Mouse (Mus musculus): ENCODE data around the gene 1700003F12Rik. TPM values are rescaled to one million over a fixed set of nuclear protein-coding genes. Genes with fewer than 3 reads are reported as not detected.

1700003F12Rik gene
- polyA plus RNA-seq, 1 experiment from 2014 or later = 0.77 TPM

DNA sequence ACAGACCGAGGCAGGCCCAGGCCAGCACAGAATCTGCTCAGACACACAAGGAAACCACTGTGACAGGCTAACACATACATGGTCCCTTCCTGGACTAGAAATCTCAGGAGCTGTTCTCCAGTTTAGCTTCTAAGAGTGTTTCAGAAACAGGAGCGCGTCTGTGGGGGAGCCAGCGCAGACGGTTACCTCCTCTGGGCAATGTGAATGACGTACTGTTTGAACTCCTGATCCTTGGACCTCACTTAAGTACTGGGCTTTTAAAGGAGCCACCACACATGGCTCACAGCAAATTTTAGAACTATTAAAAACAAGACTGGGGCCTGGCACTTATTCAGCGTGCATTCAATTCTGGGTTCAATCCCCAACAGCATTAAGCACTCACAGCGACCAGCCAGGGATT, 19.8 kb downstream of the 1700003F12Rik start:
- Histone ChIP-seq H3K36me3 (ENCODE audit: control insufficient read depth, insufficient read depth, low read length) (peaks cover 7% of the 10 kb centered on the region), H3K27me3 (ENCODE audit: control insufficient read depth, insufficient read depth, low read length) (no peaks in the 10 kb centered on the region), H3K9ac (replicated peaks; ENCODE audit: low read depth, low read length) (no peak overlapping the region), H3K4me1 (ENCODE audit: control insufficient read depth, insufficient read depth, low read length) (peaks cover 31% of the 10 kb centered on the region), H3K4me3 (ENCODE audit: low read depth, low read length) (no peak overlapping the region), H3K27ac (ENCODE audit: low read length) (no peak overlapping the region), H3K4me2 (replicated peaks; ENCODE audit: low read depth, low read length) (no peak overlapping the region), H3K9me3 (ENCODE audit: control insufficient read depth, low read depth, low read length) (no peaks in the 10 kb centered on the region)
- 34% methylated on average over 8 of the region's 8 CpGs for WGBS
- ATAC-seq (ENCODE audit: insufficient number of reproducible peaks, insufficient read depth, low FRiP score, low read depth) = no peak

DNA sequence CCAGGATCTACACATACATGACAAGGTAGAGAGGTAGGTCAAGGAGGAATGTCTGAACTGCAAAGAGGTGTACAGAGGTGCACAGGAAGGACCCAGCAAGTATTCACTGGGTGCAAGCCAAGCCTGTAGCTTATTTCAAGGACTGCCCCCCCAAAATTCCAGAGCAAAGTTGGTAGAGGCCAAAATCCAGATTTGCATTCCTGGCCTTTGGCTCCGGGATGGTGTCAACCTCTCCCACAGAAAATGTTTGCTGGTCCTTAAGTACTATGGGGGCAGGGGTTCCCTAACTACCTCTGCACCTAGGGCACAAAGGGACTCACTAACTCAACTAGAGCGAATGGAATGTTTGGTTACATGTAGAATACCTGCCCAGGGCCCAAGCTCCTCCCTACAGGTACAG, 20.9 kb downstream of the 1700003F12Rik start:
- Histone ChIP-seq H3K4me3 (ENCODE audit: low read depth, low read length) (peak overlapping the region; percentile 72), H3K36me3 (ENCODE audit: control insufficient read depth, insufficient read depth, low read length) (peaks cover 4% of the 10 kb centered on the region), H3K9me3 (ENCODE audit: control insufficient read depth, low read depth, low read length) (no peaks in the 10 kb centered on the region), H3K9ac (replicated peaks; ENCODE audit: low read depth, low read length) (no peak overlapping the region), H3K4me2 (replicated peaks; ENCODE audit: low read depth, low read length) (peak overlapping the region; percentile 82), H3K27ac (ENCODE audit: low read length) (peak overlapping the region; percentile 89; the same call in 1 of the 2 replicates), H3K4me1 (ENCODE audit: control insufficient read depth, insufficient read depth, low read length) (peaks cover 31% of the 10 kb centered on the region), H3K27me3 (ENCODE audit: control insufficient read depth, insufficient read depth, low read length) (no peaks in the 10 kb centered on the region)
- no peak for ATAC-seq (ENCODE audit: insufficient number of reproducible peaks, insufficient read depth, low FRiP score, low read depth)
- WGBS = 61% methylated on average over 2 of the region's 2 CpGs

DNA sequence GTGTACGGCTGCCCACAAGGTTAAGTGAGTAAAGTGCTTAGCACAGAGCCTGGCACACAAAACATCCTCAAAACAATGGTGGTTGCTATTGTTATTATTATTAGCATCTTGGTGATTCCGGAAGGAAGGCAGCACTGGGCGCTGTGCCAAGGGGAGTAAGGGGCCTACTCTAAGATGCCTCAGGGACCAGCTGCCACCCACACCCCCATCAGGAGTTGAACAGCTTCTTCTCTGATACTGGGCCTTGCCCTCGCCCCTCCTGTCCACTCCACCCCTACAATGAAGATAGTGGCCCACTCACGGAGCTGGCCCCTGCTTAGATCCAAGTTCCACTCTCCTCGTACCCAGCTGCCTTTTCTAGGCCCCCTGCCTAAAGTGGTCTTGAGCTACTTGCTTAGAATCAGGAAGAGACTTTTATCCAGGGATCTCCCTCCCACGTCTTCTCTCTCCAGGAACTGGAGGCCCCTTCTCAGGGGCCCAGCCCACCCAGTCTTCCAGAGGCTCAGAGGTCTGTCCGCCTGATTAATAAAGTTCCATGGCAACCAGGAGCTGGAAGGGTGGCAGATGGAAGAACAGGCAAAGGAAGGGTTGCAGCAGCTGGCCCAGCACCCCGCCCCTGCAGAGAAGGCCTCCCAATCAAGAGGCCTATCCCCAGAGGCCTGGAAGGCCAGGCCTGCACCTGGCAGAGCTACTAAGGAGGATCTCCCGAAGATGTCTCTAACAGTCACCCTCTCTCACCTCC, 21.6 kb downstream of the 1700003F12Rik start:
- WGBS = 13% methylated on average over 10 of the region's 10 CpGs
- Histone ChIP-seq H3K36me3 (ENCODE audit: control insufficient read depth, insufficient read depth, low read length) (peaks cover 2% of the 10 kb centered on the region; the same call in 1 of the 2 replicates), H3K9ac (replicated peaks; ENCODE audit: low read depth, low read length) (peak overlapping the region; percentile 87), H3K4me1 (ENCODE audit: control insufficient read depth, insufficient read depth, low read length) (peaks cover 31% of the 10 kb centered on the region), H3K27ac (ENCODE audit: low read length) (peak overlapping the region; percentile 89), H3K9me3 (ENCODE audit: control insufficient read depth, low read depth, low read length) (no peaks in the 10 kb centered on the region), H3K4me3 (ENCODE audit: low read depth, low read length) (peak overlapping the region; percentile 72), H3K4me2 (replicated peaks; ENCODE audit: low read depth, low read length) (peak overlapping the region; percentile 82), H3K27me3 (ENCODE audit: control insufficient read depth, insufficient read depth, low read length) (no peaks in the 10 kb centered on the region)
- ATAC-seq (ENCODE audit: insufficient number of reproducible peaks, insufficient read depth, low FRiP score, low read depth) = peak; percentile 2; the same call in 1 of the 2 replicates

DNA sequence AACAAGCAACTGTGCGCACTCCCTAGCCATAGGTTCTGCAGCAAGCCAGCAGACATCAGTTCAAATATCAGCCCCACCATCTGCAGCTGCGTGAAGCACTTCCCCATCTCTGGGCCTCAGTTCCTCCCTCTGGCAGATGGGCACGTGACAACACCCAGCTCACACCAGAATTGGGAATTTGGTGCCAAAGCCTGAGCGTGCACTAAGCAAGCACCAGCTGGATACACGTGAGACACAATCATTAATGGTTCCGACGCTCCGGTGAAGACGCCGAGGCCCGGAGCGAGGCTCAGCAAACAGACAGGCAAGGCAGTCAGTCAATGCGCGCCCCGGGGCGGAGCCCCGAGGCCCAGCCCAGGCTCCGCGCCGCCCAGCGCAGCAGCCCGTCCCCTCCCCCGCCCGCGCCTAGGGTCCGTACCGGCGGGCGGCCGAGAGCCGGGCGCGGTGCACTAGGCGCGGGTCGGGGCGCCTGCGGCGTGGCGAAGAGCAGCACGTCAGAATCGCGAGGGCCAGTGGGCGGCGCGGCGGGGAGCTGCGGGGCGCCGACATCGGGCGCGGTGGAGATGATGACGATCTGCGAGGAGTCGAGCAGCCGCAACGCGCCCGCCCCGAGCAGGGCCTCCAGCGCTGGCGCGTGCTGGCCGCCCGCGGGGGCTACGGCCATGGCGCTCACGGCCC, 22.3 kb downstream of the 1700003F12Rik start:
- under 1% methylated on average over 69 of the region's 70 CpGs for WGBS
- H3K9ac ChIP-seq (replicated peaks; ENCODE audit: low read depth, low read length) = peak overlapping the region; percentile 87
- H3K4me3 ChIP-seq (ENCODE audit: low read depth, low read length) = peak overlapping the region; percentile 72
- peak overlapping the region; percentile 89 for H3K27ac ChIP-seq (ENCODE audit: low read length)
- peaks cover 31% of the 10 kb centered on the region for H3K4me1 ChIP-seq (ENCODE audit: control insufficient read depth, insufficient read depth, low read length)
- H3K4me2 ChIP-seq (replicated peaks; ENCODE audit: low read depth, low read length) = peak overlapping the region; percentile 82
- ATAC-seq (ENCODE audit: insufficient number of reproducible peaks, insufficient read depth, low FRiP score, low read depth) = peak; percentile 85
- no peaks in the 10 kb centered on the region for H3K9me3 ChIP-seq (ENCODE audit: control insufficient read depth, low read depth, low read length)
- peaks cover 2% of the 10 kb centered on the region; the same call in 1 of the 2 replicates for H3K36me3 ChIP-seq (ENCODE audit: control insufficient read depth, insufficient read depth, low read length)
- no peaks in the 10 kb centered on the region for H3K27me3 ChIP-seq (ENCODE audit: control insufficient read depth, insufficient read depth, low read length)

DNA sequence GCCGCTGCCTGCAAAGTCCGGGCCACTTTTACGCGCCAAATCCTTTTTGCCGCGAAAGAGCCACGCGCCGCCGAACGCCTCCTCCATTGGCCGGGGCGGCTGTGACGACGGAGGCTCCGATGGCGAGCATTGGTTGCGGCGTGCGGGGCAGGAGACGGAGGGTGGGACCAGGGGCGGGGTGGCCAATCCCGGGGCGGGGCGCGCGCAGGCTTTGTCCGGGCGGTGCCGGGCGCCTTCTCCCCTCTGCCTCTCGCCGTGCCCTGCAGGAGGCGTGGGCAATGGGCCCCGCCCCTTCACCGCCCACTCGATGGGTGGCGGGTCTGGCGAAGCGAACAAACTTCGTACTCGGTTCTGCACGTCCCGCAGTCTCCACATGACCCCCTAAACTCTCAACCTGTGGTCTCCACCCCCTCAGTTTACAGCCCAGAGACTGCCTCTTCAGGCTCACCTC, 23.0 kb downstream of the 1700003F12Rik start, which contains the start of gene E2f1:
Gene E2f1 (minus strand): TSS at position 57 of the 451 bp plus-strand sequence.
- peak within 1 kb of the TSS; percentile 89 for H3K27ac ChIP-seq (ENCODE audit: low read length)
- peaks cover 2% of the 10 kb centered on the region; the same call in 1 of the 2 replicates for H3K36me3 ChIP-seq (ENCODE audit: control insufficient read depth, insufficient read depth, low read length)
- H3K9ac ChIP-seq (replicated peaks; ENCODE audit: low read depth, low read length) = peak within 1 kb of the TSS; percentile 87
- H3K9me3 ChIP-seq (ENCODE audit: control insufficient read depth, low read depth, low read length) = no peaks in the 10 kb centered on the region
- H3K4me1 ChIP-seq (ENCODE audit: control insufficient read depth, insufficient read depth, low read length) = peaks cover 31% of the 10 kb centered on the region
- peak within 1 kb of the TSS; percentile 82 for H3K4me2 ChIP-seq (replicated peaks; ENCODE audit: low read depth, low read length)
- no peaks in the 10 kb centered on the region for H3K27me3 ChIP-seq (ENCODE audit: control insufficient read depth, insufficient read depth, low read length)
- WGBS = 1% methylated on average over 35 of the region's 44 CpGs
- ATAC-seq (ENCODE audit: insufficient number of reproducible peaks, insufficient read depth, low FRiP score, low read depth) = peak; percentile 96
- peak within 1 kb of the TSS; percentile 72 for H3K4me3 ChIP-seq (ENCODE audit: low read depth, low read length)

DNA sequence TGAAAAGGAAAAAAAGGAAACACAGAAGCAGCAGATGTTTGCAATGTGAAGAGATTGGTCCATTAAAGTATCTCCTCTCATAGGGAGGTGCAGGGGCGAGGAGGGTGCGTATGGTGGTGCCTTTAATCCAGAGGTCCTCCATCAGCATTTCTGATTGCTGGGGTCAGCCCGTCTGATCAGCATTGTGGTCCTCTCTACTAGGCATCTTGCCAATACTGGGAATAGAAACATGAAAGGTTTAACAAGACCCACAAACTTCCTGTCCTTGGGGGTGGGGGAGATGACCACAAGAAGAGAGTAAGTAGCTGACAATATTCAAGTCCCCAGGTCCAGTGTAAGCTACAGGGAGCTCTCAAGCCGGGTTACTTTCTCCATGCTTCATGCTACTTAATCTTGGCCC, 23.8 kb downstream of the 1700003F12Rik start:
- peaks cover 29% of the 10 kb centered on the region for H3K4me1 ChIP-seq (ENCODE audit: control insufficient read depth, insufficient read depth, low read length)
- H3K27ac ChIP-seq (ENCODE audit: low read length) = peak overlapping the region; percentile 67; the same call in 1 of the 2 replicates
- no peaks in the 10 kb centered on the region for H3K9me3 ChIP-seq (ENCODE audit: control insufficient read depth, low read depth, low read length)
- H3K36me3 ChIP-seq (ENCODE audit: control insufficient read depth, insufficient read depth, low read length) = 0 out of 2 replicates have a peak, but pooled peaks cover under 1% of the 10 kb centered on the region
- no peak for ATAC-seq (ENCODE audit: insufficient number of reproducible peaks, insufficient read depth, low FRiP score, low read depth)
- 60% methylated on average over 4 of the region's 4 CpGs for WGBS
- H3K4me3 ChIP-seq (ENCODE audit: low read depth, low read length) = no peak overlapping the region; the same call in 1 of the 2 replicates
- H3K4me2 ChIP-seq (replicated peaks; ENCODE audit: low read depth, low read length) = peak overlapping the region; percentile 64; the same call in 1 of the 2 replicates
- no peaks in the 10 kb centered on the region for H3K27me3 ChIP-seq (ENCODE audit: control insufficient read depth, insufficient read depth, low read length)
- H3K9ac ChIP-seq (replicated peaks; ENCODE audit: low read depth, low read length) = no peak overlapping the region

DNA sequence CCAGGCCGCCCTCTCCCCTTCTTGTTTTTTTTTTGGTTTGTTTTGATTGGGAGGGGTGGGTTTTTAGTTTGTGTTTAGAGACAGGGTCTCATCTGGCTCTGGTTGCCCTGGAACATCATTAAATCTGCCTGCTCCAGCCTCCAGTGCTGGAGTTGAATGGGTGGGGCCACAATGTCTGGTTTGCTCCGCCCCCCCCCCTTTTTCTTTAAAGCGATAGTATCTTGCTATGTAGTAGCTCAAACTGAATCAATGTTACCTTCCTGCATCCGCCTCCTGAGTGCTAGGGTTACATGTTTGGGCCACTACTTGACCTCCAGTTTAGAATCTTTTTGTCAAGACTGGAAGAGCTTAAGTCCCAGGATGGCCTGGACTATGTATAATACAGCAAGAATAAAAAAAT, 24.4 kb downstream of the 1700003F12Rik start:
- no peaks in the 10 kb centered on the region for H3K27me3 ChIP-seq (ENCODE audit: control insufficient read depth, insufficient read depth, low read length)
- H3K4me1 ChIP-seq (ENCODE audit: control insufficient read depth, insufficient read depth, low read length) = peaks cover 23% of the 10 kb centered on the region; the same call in 1 of the 2 replicates
- H3K4me3 ChIP-seq (ENCODE audit: low read depth, low read length) = no peak overlapping the region
- no peak overlapping the region for H3K4me2 ChIP-seq (replicated peaks; ENCODE audit: low read depth, low read length)
- 96% methylated on average over 4 of the region's 4 CpGs for WGBS
- no peaks in the 10 kb centered on the region for H3K9me3 ChIP-seq (ENCODE audit: control insufficient read depth, low read depth, low read length)
- no peak overlapping the region for H3K27ac ChIP-seq (ENCODE audit: low read length)
- no peak overlapping the region for H3K9ac ChIP-seq (replicated peaks; ENCODE audit: low read depth, low read length)
- H3K36me3 ChIP-seq (ENCODE audit: control insufficient read depth, insufficient read depth, low read length) = no peaks in the 10 kb centered on the region
- ATAC-seq (ENCODE audit: insufficient number of reproducible peaks, insufficient read depth, low FRiP score, low read depth) = no peak

DNA sequence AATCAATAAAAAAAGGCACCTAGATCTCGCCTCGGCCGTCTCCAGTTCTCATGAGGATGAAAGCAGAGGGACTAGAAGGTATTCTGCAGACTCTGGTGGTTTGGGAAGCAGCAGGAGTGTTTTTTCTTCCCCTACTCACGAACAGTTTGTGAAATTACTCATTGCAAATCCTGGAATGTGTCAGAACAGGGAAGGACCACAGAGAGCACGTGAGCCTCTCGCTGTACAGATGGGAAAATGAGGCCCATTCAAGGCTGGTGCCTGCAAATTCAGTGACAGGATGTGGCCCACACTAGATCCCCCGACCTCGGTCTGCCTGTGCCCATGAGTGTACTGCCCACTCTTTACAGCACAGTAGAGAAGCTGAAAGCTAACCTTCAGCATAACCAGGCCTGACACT, 25.1 kb downstream of the 1700003F12Rik start:
- H3K9me3 ChIP-seq (ENCODE audit: control insufficient read depth, low read depth, low read length) = no peaks in the 10 kb centered on the region
- WGBS = 54% methylated on average over 8 of the region's 8 CpGs

More for the DNA sequence above, 25.1 kb downstream of the 1700003F12Rik start:
- H3K36me3 ChIP-seq (ENCODE audit: control insufficient read depth, insufficient read depth, low read length) = no peaks in the 10 kb centered on the region
- peak overlapping the region; percentile 6; the same call in 1 of the 2 replicates for H3K27ac ChIP-seq (ENCODE audit: low read length)
- H3K4me3 ChIP-seq (ENCODE audit: low read depth, low read length) = no peak overlapping the region
- no peak overlapping the region for H3K9ac ChIP-seq (replicated peaks; ENCODE audit: low read depth, low read length)
- no peak for ATAC-seq (ENCODE audit: insufficient number of reproducible peaks, insufficient read depth, low FRiP score, low read depth)
- H3K4me2 ChIP-seq (replicated peaks; ENCODE audit: low read depth, low read length) = no peak overlapping the region
- H3K4me1 ChIP-seq (ENCODE audit: control insufficient read depth, insufficient read depth, low read length) = peaks cover 19% of the 10 kb centered on the region; the same call in 1 of the 2 replicates
- no peaks in the 10 kb centered on the region for H3K27me3 ChIP-seq (ENCODE audit: control insufficient read depth, insufficient read depth, low read length)

Data from stomach, embryonic 14.5 days (tissue).